Mouse (Mus musculus): ENCODE measurements around the gene Ak2. TPM values are rescaled to one million over a fixed set of nuclear protein-coding genes. Genes with fewer than 3 reads are reported as not detected.

Gene Ak2
- total RNA-seq, 2 experiments from 2014 or later, result 24.9 TPM

DNA sequence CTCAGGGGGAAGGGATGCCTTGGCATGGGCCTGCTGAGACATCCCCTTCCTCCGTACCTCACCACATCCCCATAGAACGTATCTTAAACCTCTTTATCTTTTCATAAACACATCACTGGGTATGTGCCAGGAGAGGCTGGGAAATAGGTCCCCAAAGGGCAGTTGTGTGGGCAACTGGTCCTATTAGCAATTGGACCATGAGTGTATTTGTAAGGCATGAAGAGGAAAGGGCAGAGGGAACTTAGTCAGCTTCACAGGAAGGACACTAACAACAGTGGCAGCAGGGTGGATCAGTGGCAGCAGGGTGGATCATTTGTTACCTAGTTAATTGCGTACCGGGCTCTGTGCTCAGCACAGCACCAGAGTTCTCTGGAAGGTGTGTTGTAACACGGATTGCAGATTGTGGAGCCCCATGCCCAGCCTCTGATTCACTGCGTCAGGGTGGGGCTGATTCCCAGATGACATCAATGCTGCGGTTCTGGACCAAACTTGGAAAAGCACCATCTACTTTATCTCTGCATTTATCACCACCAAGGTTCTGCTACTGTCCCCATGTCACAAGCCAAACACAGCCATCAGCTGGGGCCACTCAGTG lies 44.2 kb downstream of the Ak2 start:
- no peak for DNase-seq (ENCODE audit: low spot score in 2 of 2)

DNA sequence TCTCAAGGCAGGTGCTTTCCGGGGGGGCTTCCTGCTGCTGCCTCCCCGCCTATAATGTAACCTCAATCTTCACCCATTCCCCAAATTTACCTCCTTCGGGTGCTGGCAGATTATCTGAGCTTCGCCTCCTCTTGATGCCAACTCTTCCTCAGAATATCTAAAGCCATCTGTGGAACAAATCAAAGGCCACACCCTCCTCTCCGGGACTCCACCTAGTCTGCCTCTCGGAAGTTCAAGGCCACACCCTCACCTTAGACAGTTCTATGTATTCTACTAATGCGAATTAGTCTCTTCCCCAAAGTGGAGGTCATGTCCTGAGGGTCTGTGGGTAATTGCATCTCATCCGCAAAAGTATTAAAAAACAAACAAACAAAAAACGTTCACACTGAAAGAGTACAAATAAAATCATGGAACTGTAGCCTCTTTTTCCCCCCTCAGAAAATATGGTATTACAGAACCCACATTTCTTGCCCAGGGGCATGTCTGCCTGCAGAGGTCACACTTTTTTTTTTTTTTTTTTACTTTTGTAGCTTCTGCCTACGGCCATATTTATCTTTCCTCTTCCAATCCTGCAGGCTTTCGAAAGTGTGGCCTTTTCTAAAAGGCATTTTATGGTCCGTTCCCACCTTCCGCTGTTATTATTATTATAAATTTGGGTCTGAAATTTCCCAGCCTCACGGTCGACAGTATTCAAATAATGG lies 56.1 kb downstream of the Ak2 start:
- no peak for DNase-seq (ENCODE audit: low spot score in 2 of 2)

DNA sequence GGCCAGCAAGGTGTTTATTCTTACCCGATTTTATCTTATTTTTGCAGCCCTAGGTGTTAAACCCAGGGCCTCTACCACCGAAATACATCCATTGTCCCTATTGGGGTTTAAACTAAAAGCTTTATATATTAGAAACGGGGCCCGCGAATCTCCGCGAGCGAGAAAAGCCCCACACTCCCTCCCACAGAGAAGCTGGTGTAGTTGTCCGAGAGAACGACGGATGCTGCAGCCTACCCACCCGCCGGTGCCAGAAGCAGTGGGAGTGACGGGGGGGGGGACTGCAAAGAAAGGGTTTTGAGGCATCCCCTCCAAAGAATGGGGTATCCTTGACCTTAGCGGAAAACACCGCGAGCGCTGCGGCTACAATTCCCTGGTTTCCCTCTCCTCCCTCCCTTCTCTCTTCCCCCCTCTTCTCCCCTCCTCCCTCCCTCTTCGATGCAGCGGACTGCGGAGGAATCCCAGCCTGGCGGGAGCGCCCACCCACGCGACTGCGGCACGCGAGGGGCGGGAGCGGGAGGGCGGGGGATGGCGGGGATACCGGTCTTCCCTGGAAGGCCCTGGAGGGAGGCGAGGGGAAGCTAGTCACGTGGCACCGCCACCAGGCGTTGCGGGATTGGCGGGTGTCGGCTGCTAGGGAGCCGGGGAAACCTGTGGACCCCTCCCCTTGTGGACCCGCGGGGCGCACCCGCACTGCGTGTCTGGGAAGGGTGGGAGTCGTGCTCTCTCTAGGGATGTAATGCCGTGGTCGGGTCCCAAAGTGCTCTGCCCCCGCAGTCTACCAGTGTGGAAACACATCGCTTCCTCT lies 56.9 kb downstream of the Ak2 start:
- DNase-seq (ENCODE audit: low spot score in 2 of 2), result peak; percentile 75 to 80

DNA sequence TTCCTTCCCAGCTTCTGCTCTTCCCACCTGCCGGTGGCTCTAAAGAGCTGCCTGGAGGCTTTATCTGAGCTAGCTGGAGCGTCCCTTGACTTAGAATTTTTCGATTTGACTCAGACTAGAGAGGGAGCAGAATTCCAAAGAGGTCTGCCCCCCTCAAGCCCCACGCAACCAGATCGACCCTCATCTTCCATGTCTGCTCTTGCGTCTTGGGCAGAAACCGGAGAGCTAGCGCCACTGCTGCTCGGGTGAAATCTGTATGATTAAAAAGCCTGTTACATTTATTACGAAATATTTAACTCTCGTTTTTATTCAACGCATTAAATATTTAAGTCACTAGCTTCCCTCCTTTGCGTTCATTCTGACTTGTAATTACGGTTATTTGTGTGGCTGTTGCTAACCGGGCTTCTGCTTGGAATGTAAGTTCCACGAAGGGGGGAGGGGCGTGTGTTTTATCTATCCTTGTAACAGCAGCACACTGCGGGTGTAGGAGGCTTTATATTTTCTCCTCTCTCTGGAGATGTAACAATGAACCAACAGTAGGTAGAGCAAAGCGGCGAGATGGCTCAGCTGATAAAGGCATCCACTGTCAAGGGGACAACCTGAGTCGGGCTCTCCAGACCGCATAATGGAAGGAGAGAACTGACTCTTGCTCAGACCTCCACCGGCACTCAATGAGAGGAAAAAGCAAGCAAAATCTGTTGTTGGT lies 57.7 kb downstream of the Ak2 start:
- peak in 1 of 2 experiments; percentile 52 for DNase-seq (ENCODE audit: low spot score in 2 of 2)

DNA sequence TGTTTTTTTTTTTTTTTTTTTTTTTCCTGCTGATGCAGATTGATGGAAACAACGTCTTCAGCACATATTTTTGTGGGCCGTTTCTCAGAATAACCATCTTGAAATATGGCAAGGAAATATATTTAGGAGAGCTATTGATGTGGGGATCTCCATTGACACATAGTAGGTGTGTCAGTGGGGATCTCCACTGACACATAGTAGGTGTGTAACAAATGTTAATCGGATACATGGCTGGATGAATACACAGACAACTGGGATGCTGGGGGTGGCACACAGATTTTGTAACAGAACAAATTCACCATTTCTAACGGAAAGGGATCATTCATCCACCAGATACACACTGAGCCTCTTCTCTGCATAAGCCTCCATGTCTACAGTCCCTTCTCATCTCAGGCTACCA lies 58.6 kb downstream of the Ak2 start:
- DNase-seq (ENCODE audit: low spot score in 2 of 2), result no peak

DNA sequence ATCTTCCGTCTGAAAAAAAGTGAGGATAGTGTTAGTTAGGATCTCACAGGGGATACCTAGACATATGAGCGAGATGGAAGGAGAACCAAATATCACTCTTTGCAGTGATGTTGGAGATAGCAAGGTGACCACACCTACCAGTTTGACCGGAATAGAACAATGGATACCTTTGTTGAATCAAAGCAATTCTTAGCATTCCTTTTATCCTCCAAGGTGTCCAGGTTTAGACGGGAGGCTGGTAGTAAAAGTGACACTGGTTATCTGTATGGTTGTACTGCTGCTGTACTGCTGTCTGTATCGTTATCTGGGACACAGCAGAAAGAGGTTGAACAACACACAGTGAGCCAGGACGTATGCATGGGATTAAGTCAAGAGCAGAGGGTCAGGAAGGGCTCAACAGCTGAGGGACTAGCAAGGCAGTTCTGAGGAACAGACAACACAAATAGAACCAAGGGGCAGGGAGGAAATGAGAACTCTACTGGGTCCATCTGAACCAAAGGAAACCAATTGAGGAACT lies 59.2 kb downstream of the Ak2 start:
- DNase-seq (ENCODE audit: low spot score in 2 of 2), result no peak

DNA sequence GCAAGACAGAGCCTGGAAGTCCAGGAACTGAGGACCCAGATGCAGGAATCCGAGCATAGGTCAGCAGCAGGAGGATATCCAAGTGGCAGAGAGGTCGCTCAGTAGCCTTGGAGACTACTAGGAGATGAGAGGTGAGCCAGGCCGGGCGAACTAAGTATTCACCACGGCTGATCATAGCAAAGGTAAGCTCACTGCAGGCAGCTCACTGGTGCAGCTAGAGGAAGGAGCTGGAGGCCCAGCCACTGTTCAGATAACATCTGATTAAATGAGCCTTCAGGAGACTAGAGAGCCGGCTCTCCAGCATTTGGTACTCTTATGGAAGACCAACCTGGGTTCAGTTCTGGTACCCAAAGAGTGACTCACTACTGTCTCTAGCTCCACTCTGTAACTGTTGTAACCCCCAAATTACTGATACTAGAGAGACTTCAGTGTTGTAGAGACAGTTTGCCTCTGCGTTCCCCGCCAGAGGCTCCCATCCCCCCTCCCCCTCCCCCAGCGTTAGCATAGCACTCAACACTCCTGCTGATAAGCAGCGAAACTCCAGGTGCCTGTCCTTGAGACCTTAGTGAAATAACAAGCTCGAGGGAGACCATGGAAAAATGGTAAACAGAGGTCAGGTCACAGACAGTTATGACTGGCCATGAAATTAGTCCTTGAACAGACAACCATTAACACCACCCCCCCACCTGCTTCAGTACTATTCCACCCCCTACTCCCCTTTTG lies 59.9 kb downstream of the Ak2 start:
- no peak for DNase-seq (ENCODE audit: low spot score in 2 of 2)

DNA sequence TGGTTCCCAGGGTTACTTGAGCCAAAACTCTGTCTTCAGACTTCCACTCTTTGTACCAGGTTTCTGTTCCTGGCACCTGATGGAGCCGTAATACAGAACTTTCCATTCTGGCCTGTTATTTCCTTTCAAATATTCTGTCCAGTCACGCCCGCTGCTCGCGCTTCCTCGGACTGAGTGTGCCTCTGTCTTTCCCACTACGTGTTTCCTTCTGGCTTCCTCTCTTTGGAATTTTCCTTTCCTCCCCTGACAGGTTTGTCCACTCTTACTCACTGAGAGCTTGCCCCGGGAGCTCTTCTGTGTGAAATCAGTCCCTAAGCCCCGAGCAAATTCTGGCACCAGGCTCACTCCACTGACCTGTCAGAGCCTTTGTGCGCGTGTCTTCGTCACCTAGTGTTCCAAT lies 63.0 kb downstream of the Ak2 start:
- no peak for DNase-seq (ENCODE audit: low spot score in 2 of 2)

DNA sequence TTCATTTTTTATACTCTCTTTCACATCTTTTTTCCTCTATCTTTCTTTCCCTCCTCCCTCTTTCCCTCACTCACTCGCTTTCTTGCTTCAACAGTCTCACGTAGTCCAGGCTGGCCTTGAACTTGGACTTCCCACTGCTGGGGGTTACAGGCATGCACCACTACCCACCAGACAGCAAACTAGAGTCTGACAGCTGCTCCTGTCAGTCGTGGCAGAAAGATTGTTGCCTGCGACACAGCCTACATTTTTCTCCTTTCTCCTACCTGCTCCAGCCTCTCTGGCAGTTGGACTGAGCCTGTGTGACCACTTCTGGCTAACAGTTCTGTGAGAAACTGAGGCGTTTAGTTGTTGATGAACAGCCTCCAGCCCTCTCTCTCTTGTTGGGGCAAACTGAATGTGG lies 63.8 kb downstream of the Ak2 start:
- DNase-seq (ENCODE audit: low spot score in 2 of 2), result no peak

DNA sequence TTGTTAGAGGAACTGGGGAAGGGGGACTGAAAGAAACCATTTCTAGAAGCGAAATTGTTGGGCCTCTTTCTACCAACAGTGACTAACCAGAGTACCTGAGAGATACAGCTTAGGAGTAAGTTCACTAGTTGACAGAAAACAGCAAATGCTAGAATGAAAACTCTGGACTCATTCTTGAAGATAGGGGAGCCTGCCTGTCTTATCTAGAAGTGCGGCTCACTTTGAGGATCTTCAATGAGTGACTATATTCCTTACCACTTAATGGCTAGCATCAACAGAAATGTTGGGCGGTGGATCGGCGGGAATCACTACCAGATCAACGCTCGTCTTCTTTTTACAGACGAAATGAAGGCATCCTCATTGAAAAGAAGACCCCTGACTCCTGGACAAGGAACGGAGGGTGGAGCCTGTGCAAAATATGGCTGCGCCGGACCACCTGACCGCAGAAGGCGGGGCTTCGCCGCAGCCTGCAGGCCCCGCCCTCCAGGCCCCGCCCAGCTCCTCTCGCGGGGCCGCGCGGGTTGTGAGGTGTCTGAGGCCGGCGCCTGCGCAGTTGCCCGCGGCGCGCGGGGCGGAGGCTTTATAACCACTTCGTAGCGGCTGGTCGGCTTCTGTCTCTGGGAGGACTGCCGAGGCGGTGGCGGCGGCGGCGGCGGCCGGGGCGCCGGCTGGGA lies 65.9 kb downstream of the Ak2 start:
- peak; percentile 94 to 98 for DNase-seq (ENCODE audit: low spot score in 2 of 2)

DNA sequence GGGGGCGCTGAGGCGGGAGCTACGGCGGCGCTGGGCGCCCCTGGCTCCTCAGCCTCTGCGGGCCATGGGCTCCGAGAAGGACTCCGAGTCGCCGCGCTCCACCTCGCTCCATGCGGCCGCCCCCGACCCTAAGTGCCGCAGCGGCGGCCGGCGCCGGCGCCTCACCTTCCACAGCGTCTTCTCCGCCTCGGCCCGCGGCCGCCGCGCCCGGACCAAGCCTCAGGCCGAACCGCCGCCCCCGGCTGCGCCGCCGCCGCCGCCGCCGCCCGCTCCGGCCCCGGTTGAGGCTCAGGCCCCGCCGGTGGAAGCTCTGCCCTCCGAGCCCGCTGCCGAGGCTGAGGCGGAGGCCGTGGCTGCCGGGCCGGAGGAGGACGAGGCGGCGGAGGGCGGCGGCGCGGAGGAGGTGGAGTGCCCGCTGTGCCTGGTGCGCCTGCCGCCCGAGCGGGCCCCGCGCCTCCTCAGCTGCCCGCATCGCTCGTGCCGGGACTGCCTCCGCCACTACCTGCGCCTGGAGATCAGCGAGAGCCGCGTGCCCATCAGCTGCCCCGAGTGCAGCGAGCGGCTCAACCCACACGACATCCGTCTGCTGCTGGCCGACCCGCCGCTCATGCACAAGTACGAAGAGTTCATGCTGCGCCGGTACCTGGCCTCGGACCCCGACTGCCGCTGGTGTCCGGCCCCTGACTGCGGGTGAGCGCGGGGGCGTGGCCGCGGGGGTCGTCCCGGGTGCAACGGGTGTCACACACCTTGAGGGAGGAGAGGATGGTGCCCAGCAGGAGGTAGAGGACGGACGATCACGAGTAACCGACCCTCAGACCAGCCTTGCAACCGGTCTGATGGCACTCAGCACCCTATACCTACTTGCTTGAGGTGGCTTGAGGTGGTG lies 66.7 kb downstream of the Ak2 start, which contains the start of gene Rnf19b:
Gene Rnf19b, plus strand, starts transcription at position 65 of the 886 bp plus-strand sequence.
- peak in 1 of 2 experiments; percentile 25 for DNase-seq (ENCODE audit: low spot score in 2 of 2)

DNA sequence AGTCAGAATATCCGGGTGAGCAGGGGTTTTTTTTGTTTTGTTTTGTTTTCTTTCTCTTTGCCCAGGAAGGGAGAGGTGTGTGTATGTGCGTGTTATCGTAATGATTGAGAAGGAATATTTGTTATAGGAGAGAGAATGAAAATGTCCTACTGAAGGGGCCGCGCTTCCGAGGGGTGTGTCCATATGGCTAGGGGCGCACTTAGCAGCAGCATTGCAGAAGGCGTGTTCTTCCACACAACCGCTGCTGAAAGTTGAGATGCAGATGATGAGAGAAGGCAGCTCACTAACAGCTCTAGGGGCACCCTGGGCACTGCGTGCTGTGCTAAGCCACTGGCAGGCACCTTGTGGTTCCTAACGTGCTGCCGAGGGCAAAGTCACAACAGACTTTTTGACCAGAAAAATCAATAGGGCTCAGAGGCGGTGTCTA lies 67.4 kb downstream of the Ak2 start:
- DNase-seq (ENCODE audit: low spot score in 2 of 2), result no peak

DNA sequence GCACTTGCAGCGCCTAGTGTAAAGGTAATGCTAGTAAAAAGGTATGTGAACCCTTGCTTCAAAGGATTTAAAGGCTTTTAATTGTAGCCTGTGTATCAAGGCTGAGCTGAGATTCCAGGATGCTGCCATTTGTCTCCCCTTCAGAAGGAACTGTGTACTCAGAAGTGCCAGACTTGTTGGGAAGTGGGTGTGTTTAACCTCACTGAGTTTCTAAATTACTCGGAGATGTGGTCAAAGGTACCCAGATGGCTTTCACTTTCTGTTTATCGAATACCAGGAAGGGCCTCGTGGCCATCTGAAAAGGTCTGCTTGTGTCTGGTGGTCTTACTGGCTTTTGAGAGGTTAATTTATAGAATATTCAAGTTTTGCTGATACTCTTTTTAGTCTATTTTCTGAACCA lies 68.2 kb downstream of the Ak2 start:
- DNase-seq (ENCODE audit: low spot score in 2 of 2), result no peak

Other genes starting within 250 kb of the Ak2 start
- gene A3galt2, start 236.6 kb upstream of the Ak2 start, total RNA-seq (2021), result under 1 TPM; 0.28 to 0.35 TPM
- gene Zfp362, start 185.9 kb upstream of the Ak2 start, total RNA-seq (2021), result 10 to 100 TPM; 24.3 to 25.4 TPM
- 10 to 100 TPM; 14.8 to 15.6 TPM for gene Trim62, start 108.4 kb upstream of the Ak2 start, total RNA-seq (2021)
- gene Azin2, start 29.5 kb upstream of the Ak2 start, total RNA-seq (2021), result 10 to 100 TPM; 38.9 to 41.7 TPM
- 10 to 100 TPM; 43.5 to 46.4 TPM for gene Rnf19b, start 66.3 kb downstream of the Ak2 start, total RNA-seq (2021)
- gene Tmem54, start 113.6 kb downstream of the Ak2 start, total RNA-seq (2021), result not detected
- gene Hpca, start 130.1 kb downstream of the Ak2 start, total RNA-seq (2021), result 1,000 to 10,000 TPM; 2,309 to 2,704 TPM
- gene Fndc5, start 145.0 kb downstream of the Ak2 start, total RNA-seq (2021), result 10 to 100 TPM; 75.5 to 84.2 TPM
- 10 to 100 TPM; 32.6 to 35.4 TPM for gene S100pbp, start 197.8 kb downstream of the Ak2 start, total RNA-seq (2021)
- 10 to 100 TPM; 78.5 to 81.1 TPM for gene Yars, start 197.8 kb downstream of the Ak2 start, total RNA-seq (2021)

Measured in layer of hippocampus, adult 18-20 months (tissue).